Mouse (Mus musculus) adrenal gland, adult 10 weeks (tissue): ENCODE data around the gene Gm10340. TPM values are rescaled to one million over a fixed set of nuclear protein-coding genes. Genes with fewer than 3 reads are reported as not detected.

ENCODE experiments used
- polyA plus RNA-seq: library from polyadenylated mRNA; stranded (reverse); fragments of 350-450 nt; fragmentation: Illumina TruSeq; extraction: RNeasy Lipid Tissue Mini Kit (QIAGEN cat#74804); gene quantifications from one replicate; pipeline ENCODE4 v1.2.3, GENCODE M21; 2014; ENCODE audit warnings: low read depth, low replicate concordance

Gm10340 gene
- polyA plus RNA-seq: not detected

GRCm38 (mm10) chr14:3133697-3134096, at the start of gene Gm10340:
Gene Gm10340, plus strand, starts transcription at chr14:3133997.

GRCm38 (mm10) chr14:3187955-3188354, 54.2 kb downstream of the Gm10340 start, which contains the start of gene Gm5795:
Gene Gm5795, plus strand, starts transcription at chr14:3188255.

Other genes starting within 250 kb of the Gm10340 start
- not detected for gene Gm2888, start 104.0 kb upstream of the Gm10340 start, polyA plus RNA-seq
- 1.1 TPM for gene Gm2897, start 84.7 kb upstream of the Gm10340 start, polyA plus RNA-seq
- not detected for gene Gm5795, start 54.3 kb downstream of the Gm10340 start, polyA plus RNA-seq
- 1.5 TPM for gene D830030K20Rik, start 74.5 kb downstream of the Gm10340 start, polyA plus RNA-seq
- gene Gm2956, start 198.6 kb downstream of the Gm10340 start, polyA plus RNA-seq: not detected